Mouse (Mus musculus) ES-Bruce4 (cell line): Measurements from ENCODE around the gene Gm47996.
"Not testable (repeated sequence)": the region's sequence is repeated elsewhere in the genome, so short reads cannot be mapped to it uniquely, and the experiment has no call there.

Experiments used
- CTCF ChIP-seq: IDR thresholded peaks from one replicate; pipeline ENCODE4 v1.8.1; 2011; ENCODE audit warnings: low read depth, low read length
- POLR2A ChIP-seq: IDR thresholded peaks from one replicate; pipeline ENCODE4 v1.8.1; 2011; ENCODE audit warnings: low read length; ENCODE audit not compliant: insufficient read depth

- TF ChIP-seq POLR2A, CTCF: not testable (repeated sequence)
Observed at GRCm38 (mm10) chr1:151195986-151196385, 13.9 kb upstream of the Gm47996 start.
